ENCODE assay signal across 37 mouse cellular contexts in genomic region chr13:112996407-112996806, GRCm38 (mm10). TPM values are rescaled to one million over a fixed set of nuclear protein-coding genes. Genes with fewer than 3 reads are reported as not detected.
DNase-seq lines count a peak whose midpoint lies in the region; ATAC-seq and TF ChIP-seq lines count a peak whose summit lies in the region.
"Had no signal": no experiment of that assay in that cellular context is flagged by ENCODE, and none has a peak within 500 bp of the region (broad histone marks: within the 10 kb centered on the region; RNA-seq: fewer than 3 reads in every experiment).

No protein-coding gene starts in this region.

- no peaks in the 10 kb centered on the region for H3K9me3 ChIP-seq in midbrain, embryonic 14.5 days (ENCODE audit: control insufficient read depth, low read length)
- H3K9me3 ChIP-seq in midbrain, embryonic 15.5 days, result no peaks in the 10 kb centered on the region
- H3K9me3 ChIP-seq in CH12.LX (replicated peaks; ENCODE audit: low read length), result no peaks in the 10 kb centered on the region
- H3K9me3 ChIP-seq: embryonic facial prominence, embryonic 12.5 days; heart, embryonic 10.5 days; heart, embryonic 15.5 days; kidney, embryonic 15.5 days; limb, embryonic 12.5 days; liver, embryonic 15.5 days; midbrain, embryonic 12.5 days; neural tube, embryonic 12.5 days had no signal

- H3K4me1 ChIP-seq in midbrain, embryonic 14.5 days (ENCODE audit: control insufficient read depth, insufficient read depth, low read length), result peaks cover 13% of the 10 kb centered on the region
- peaks cover 27% of the 10 kb centered on the region for H3K4me1 ChIP-seq in midbrain, embryonic 15.5 days
- H3K4me1 ChIP-seq in CH12.LX (ENCODE audit: control insufficient read depth in 1 of 2, insufficient read depth in 2 of 2), result peaks cover 0 to 45% of the 10 kb centered on the region in 2 experiments; a peak in 2 of 4 replicates
- H3K4me1 ChIP-seq in cerebellum, adult 2 months (ENCODE audit: control insufficient read depth, insufficient read depth, low read length), result no peaks in the 10 kb centered on the region

- TF ChIP-seq EP300 in CH12.LX (IDR thresholded peaks at IDR 0.05; ENCODE audit: low read length), result peak; percentile 47

- H3K79me2 ChIP-seq in CH12.LX (replicated peaks; ENCODE audit: control insufficient read depth, extremely low read depth, insufficient read depth, poor library complexity, severe bottlenecking), result no peaks in the 10 kb centered on the region

- DNase-seq in midbrain, embryonic 14.5 days, result peak; percentile 9
- DNase-seq in CH12.LX (ENCODE audit: extremely low read depth), result peak; percentile 37
- DNase-seq in cerebellum, adult 2 months, result no peak
- no peak for DNase-seq in kidney, postnatal 4 days
- DNase-seq in spleen, adult 18-20 months, result no peak
- DNase-seq: cerebellum, adult 8-10 months; cerebellum, postnatal 25 days; gastrocnemius, postnatal 36 days; kidney, adult 18-20 months; kidney, postnatal 25 days; lung, embryonic 14.5 days; right cerebral cortex, postnatal 4 days had no signal

- peaks cover 87% of the 10 kb centered on the region for H3K27me3 ChIP-seq in midbrain, embryonic 14.5 days (ENCODE audit: control insufficient read depth, insufficient read depth, low read length)
- peaks cover 79% of the 10 kb centered on the region for H3K27me3 ChIP-seq in midbrain, embryonic 15.5 days (replicated peaks)
- H3K27me3 ChIP-seq in CH12.LX (replicated peaks), result peaks cover 56% of the 10 kb centered on the region
- H3K27me3 ChIP-seq in cerebellum, adult 2 months (ENCODE audit: control insufficient read depth, insufficient read depth, low read length), result peaks cover 5% of the 10 kb centered on the region; the same call in 1 of the 2 replicates

- H3K4me2 ChIP-seq in midbrain, embryonic 14.5 days (ENCODE audit: low read length), result no peak overlapping the region
- H3K4me2 ChIP-seq in midbrain, embryonic 15.5 days, result no peak overlapping the region
- no peak overlapping the region for H3K4me2 ChIP-seq in CH12.LX (ENCODE audit: insufficient read depth, low read depth, poor library complexity, severe bottlenecking)
- H3K4me2 ChIP-seq: embryonic facial prominence, embryonic 12.5 days; heart, embryonic 15.5 days; kidney, embryonic 15.5 days; limb, embryonic 12.5 days; liver, embryonic 15.5 days; lung, embryonic 14.5 days; midbrain, embryonic 12.5 days; neural tube, embryonic 12.5 days had no signal

- TF ChIP-seq CTCF in CH12.LX (conservative IDR thresholded peaks at IDR 0.05 in 1 of 2, IDR thresholded peaks at IDR 0.05 in 1 of 2; ENCODE audit: low read depth in 2 of 2, low read length in 2 of 2), result no peak
- TF ChIP-seq CTCF in cerebellum, adult 2 months (IDR thresholded peaks at IDR 0.05; ENCODE audit: borderline replicate concordance, insufficient read depth, low read depth, low read length), result no peak

- H3K36me3 ChIP-seq in midbrain, embryonic 14.5 days (ENCODE audit: control insufficient read depth, insufficient read depth, low read length), result no peaks in the 10 kb centered on the region
- H3K36me3 ChIP-seq in midbrain, embryonic 15.5 days (replicated peaks), result no peaks in the 10 kb centered on the region
- H3K36me3 ChIP-seq in CH12.LX (replicated peaks in 1 of 2; ENCODE audit: control insufficient read depth in 1 of 2, insufficient read depth in 1 of 2, low read length in 1 of 2), result no peaks in the 10 kb centered on the region
- H3K36me3 ChIP-seq: embryonic facial prominence, embryonic 12.5 days; heart, embryonic 10.5 days; heart, embryonic 15.5 days; kidney, embryonic 15.5 days; limb, embryonic 12.5 days; liver, embryonic 15.5 days; midbrain, embryonic 12.5 days; neural tube, embryonic 12.5 days had no signal

- H3K9ac ChIP-seq in midbrain, embryonic 14.5 days (replicated peaks; ENCODE audit: low read length), result no peak overlapping the region
- no peak overlapping the region for H3K9ac ChIP-seq in midbrain, embryonic 15.5 days
- H3K9ac ChIP-seq in CH12.LX (ENCODE audit: insufficient read depth, low read depth), result no peak overlapping the region
- H3K9ac ChIP-seq: embryonic facial prominence, embryonic 12.5 days; heart, embryonic 15.5 days; kidney, embryonic 15.5 days; limb, embryonic 12.5 days; liver, embryonic 15.5 days; lung, embryonic 14.5 days; midbrain, embryonic 12.5 days; neural tube, embryonic 12.5 days had no signal

- H3K4me3 ChIP-seq in midbrain, embryonic 14.5 days (replicated peaks; ENCODE audit: low read depth, low read length), result no peak overlapping the region
- H3K4me3 ChIP-seq in midbrain, embryonic 15.5 days, result no peak overlapping the region
- no peak overlapping the region for H3K4me3 ChIP-seq in CH12.LX (replicated peaks in 1 of 3; ENCODE audit: low read depth in 2 of 3, low read length in 2 of 3, poor library complexity in 1 of 3)
- no peak overlapping the region for H3K4me3 ChIP-seq in cerebellum, adult 2 months (replicated peaks; ENCODE audit: insufficient read depth, low read depth, low read length)
- H3K4me3 ChIP-seq: embryonic facial prominence, embryonic 12.5 days; heart, embryonic 10.5 days; heart, embryonic 15.5 days; kidney, embryonic 15.5 days; layer of hippocampus, adult 2 months; left cerebral cortex, adult 2 months; limb, embryonic 12.5 days; liver, embryonic 15.5 days; midbrain, embryonic 12.5 days; neural tube, embryonic 12.5 days had no signal

- no peak for ATAC-seq in midbrain, embryonic 14.5 days (ENCODE audit: low FRiP score, low TSS enrichment)
- no peak for ATAC-seq in midbrain, embryonic 15.5 days (replicated peaks)
- ATAC-seq in granulocyte monocyte progenitor cell, adult 5-6 weeks (replicated peaks; ENCODE audit: poor library complexity, severe bottlenecking), result peak; percentile 47
- ATAC-seq: forebrain, embryonic 14.5 days; hindbrain, embryonic 16.5 days had no signal

- H3K27ac ChIP-seq in midbrain, embryonic 14.5 days (replicated peaks; ENCODE audit: low read depth, low read length), result no peak overlapping the region
- H3K27ac ChIP-seq in midbrain, embryonic 15.5 days, result no peak overlapping the region
- no peak overlapping the region for H3K27ac ChIP-seq in CH12.LX (ENCODE audit: insufficient read depth, low read depth)
- no peak overlapping the region for H3K27ac ChIP-seq in cerebellum, adult 2 months (ENCODE audit: insufficient read depth, low read length)
- H3K27ac ChIP-seq: embryonic facial prominence, embryonic 12.5 days; heart, embryonic 10.5 days; heart, embryonic 15.5 days; kidney, embryonic 15.5 days; layer of hippocampus, adult 2 months; left cerebral cortex, adult 2 months; limb, embryonic 12.5 days; liver, embryonic 15.5 days; midbrain, embryonic 12.5 days; neural tube, embryonic 12.5 days had no signal

- WGBS in midbrain, embryonic 14.5 days, result 58% methylated on average over 4 of the region's 4 CpGs
- 45% methylated on average over 4 of the region's 4 CpGs for WGBS in midbrain, embryonic 15.5 days
- 44% methylated on average over 4 of the region's 4 CpGs for WGBS in cerebellum, adult 2 months

- in situ Hi-C loops in CH12.LX (cut with MboI; ENCODE audit: low pct_ligation_motif_present, low pct_unique_long_range_greater_than_20kb, low sequenced_read_pairs), result no loop called here

- no peak for TF ChIP-seq POLR2A in CH12.LX (IDR thresholded peaks at IDR 0.05; ENCODE audit: low read depth, low read length)
- TF ChIP-seq POLR2A in cerebellum, adult 2 months (IDR thresholded peaks at IDR 0.05; ENCODE audit: borderline replicate concordance, insufficient read depth, low read length), result no peak

- dilution Hi-C loops in CH12.LX (cut with MboI; ENCODE audit: extremely low pct_ligation_motif_present, extremely low pct_unique_long_range_greater_than_20kb, low sequenced_read_pairs), result no loop called here

- no peak for TF ChIP-seq RAD21 in CH12.LX (IDR thresholded peaks at IDR 0.05; ENCODE audit: low read depth, low read length)

RNA-seq across cellular contexts. Expression of gene Mcidas, which starts 2.8 kb away (rescaled TPM):
- 0.22 and 0.27 TPM in 2 replicates for polyA plus RNA-seq in midbrain, embryonic 14.5 days (2014; fragmentation: Nextera tagmentation; extraction: Ambion mirVana)
- 0.75 and 0.83 TPM in 2 replicates for polyA plus RNA-seq in midbrain, embryonic 15.5 days (2015; fragmentation: Nextera tagmentation; extraction: Ambion mirVana)
- total RNA-seq in CH12.LX (2012; rRNA removed), result not detected in 2 replicates
- total RNA-seq in CH12.LX (2014; rRNA removed), result not detected in 2 replicates
- polyA plus RNA-seq in CH12.LX (2012; ENCODE audit: insufficient read length, low read depth), result not detected in 2 replicates
- total RNA-seq in granulocyte monocyte progenitor cell, adult 5-6 weeks (2014; fragmentation: Nextera tagmentation), result not detected in 2 replicates
- total RNA-seq in granulocyte monocyte progenitor cell, adult 5-6 weeks (2017), result not detected in 2 replicates
- polyA plus RNA-seq in cerebellum, adult 2 months (2012; rRNA removed), result 0.05 and 0.07 TPM in 2 replicates
- total RNA-seq: adrenal gland, adult 18-20 months; adrenal gland, postnatal 4 days; gastrocnemius, adult 18-20 months; gastrocnemius, postnatal 36 days; heart, postnatal 25 days; liver, adult 2 months; megakaryocyte progenitor cell, adult 5-6 weeks; MEL had no signal
- polyA plus RNA-seq: intestine, embryonic 14.5 days; kidney, embryonic 15.5 days; limb, embryonic 12.5 days; liver, adult 2 months; liver, embryonic 15.5 days; testis, adult 2 months had no signal

RNA-seq across cellular contexts. Expression of gene Ccno, which starts 8.8 kb away (rescaled TPM):
- polyA plus RNA-seq in midbrain, embryonic 14.5 days (2014; fragmentation: Nextera tagmentation; extraction: Ambion mirVana), result 0.57 and 0.58 TPM in 2 replicates
- polyA plus RNA-seq in midbrain, embryonic 15.5 days (2015; fragmentation: Nextera tagmentation; extraction: Ambion mirVana), result 1.6 and 2.3 TPM in 2 replicates
- total RNA-seq in CH12.LX (2012; rRNA removed) (0.17 and 0.21 TPM in 2 replicates), CH12.LX (2014; rRNA removed) (0.14 and 0.54 TPM in 2 replicates)
- 0.12 and 0.16 TPM in 2 replicates for polyA plus RNA-seq in CH12.LX (2012; ENCODE audit: insufficient read length, low read depth)
- total RNA-seq in granulocyte monocyte progenitor cell, adult 5-6 weeks (2014; fragmentation: Nextera tagmentation), result 1.7 TPM in 1 of 2 replicates, not detected in the other
- total RNA-seq in granulocyte monocyte progenitor cell, adult 5-6 weeks (2017), result 1.3 and 6.3 TPM in 2 replicates
- polyA plus RNA-seq in cerebellum, adult 2 months (2012; rRNA removed), result 0.76 and 0.82 TPM in 2 replicates
- total RNA-seq: gastrocnemius, adult 18-20 months; gastrocnemius, postnatal 36 days had no signal

RNA-seq across cellular contexts. Expression of gene Cdc20b, which starts 38.5 kb away (rescaled TPM):
- polyA plus RNA-seq in midbrain, embryonic 14.5 days (2014; fragmentation: Nextera tagmentation; extraction: Ambion mirVana), result 0.13 and 0.75 TPM in 2 replicates
- polyA plus RNA-seq in midbrain, embryonic 15.5 days (2015; fragmentation: Nextera tagmentation; extraction: Ambion mirVana), result 0.45 and 0.57 TPM in 2 replicates
- not detected in 2 replicates for total RNA-seq in CH12.LX (2012; rRNA removed)
- not detected in 2 replicates for total RNA-seq in CH12.LX (2014; rRNA removed)
- not detected in 2 replicates for polyA plus RNA-seq in CH12.LX (2012; ENCODE audit: insufficient read length, low read depth)
- total RNA-seq in granulocyte monocyte progenitor cell, adult 5-6 weeks (2014; fragmentation: Nextera tagmentation), result not detected in 2 replicates
- not detected in 2 replicates for total RNA-seq in granulocyte monocyte progenitor cell, adult 5-6 weeks (2017)
- 0.14 TPM in 1 of 2 replicates, not detected in the other for polyA plus RNA-seq in cerebellum, adult 2 months (2012; rRNA removed)
- total RNA-seq: adrenal gland, adult 18-20 months; adrenal gland, postnatal 4 days; gastrocnemius, adult 18-20 months; gastrocnemius, postnatal 36 days; heart, postnatal 25 days; left cerebral cortex, postnatal 25 days; liver, adult 2 months; megakaryocyte progenitor cell, adult 5-6 weeks; MEL had no signal
- polyA plus RNA-seq: embryonic facial prominence, embryonic 12.5 days; heart, embryonic 10.5 days; intestine, embryonic 14.5 days; kidney, embryonic 15.5 days; limb, embryonic 12.5 days; liver, adult 2 months; liver, embryonic 15.5 days; lung, embryonic 14.5 days; neural tube, embryonic 12.5 days; stomach, embryonic 14.5 days had no signal

RNA-seq across cellular contexts. Expression of gene Gpx8, which starts 49.8 kb away (rescaled TPM):
- 35.3 and 53.0 TPM in 2 replicates for polyA plus RNA-seq in midbrain, embryonic 14.5 days (2014; fragmentation: Nextera tagmentation; extraction: Ambion mirVana)
- polyA plus RNA-seq in midbrain, embryonic 15.5 days (2015; fragmentation: Nextera tagmentation; extraction: Ambion mirVana), result 42.0 and 52.5 TPM in 2 replicates
- total RNA-seq in CH12.LX (2012; rRNA removed), result not detected in 2 replicates
- not detected in 2 replicates for total RNA-seq in CH12.LX (2014; rRNA removed)
- not detected in 2 replicates for polyA plus RNA-seq in CH12.LX (2012; ENCODE audit: insufficient read length, low read depth)
- not detected in 2 replicates for total RNA-seq in granulocyte monocyte progenitor cell, adult 5-6 weeks (2014; fragmentation: Nextera tagmentation)
- total RNA-seq in granulocyte monocyte progenitor cell, adult 5-6 weeks (2017), result not detected in 2 replicates
- 7.8 and 9.5 TPM in 2 replicates for polyA plus RNA-seq in cerebellum, adult 2 months (2012; rRNA removed)
- total RNA-seq: megakaryocyte progenitor cell, adult 5-6 weeks; MEL had no signal

Comparison
In these comparisons a context has a peak if more than half of its experiments do, and no peak if none do; other contexts are left out.
1. DNase-seq: peak in midbrain, embryonic 14.5 days (single experiment) and CH12.LX (single experiment); none in cerebellum, adult 2 months (0 of 2), kidney, postnatal 4 days (0 of 2) and spleen, adult 18-20 months (0 of 2).